Mouse (Mus musculus): ENCODE results near the gene Vmn1r80. TPM values are rescaled to one million over a fixed set of nuclear protein-coding genes. Genes with fewer than 3 reads are reported as not detected.

Vmn1r80 gene
- polyA plus RNA-seq (2014; fragmentation: Illumina TruSeq; extraction: RNeasy Lipid Tissue Mini Kit (QIAGEN cat#74804); ENCODE audit: insufficient read depth, low read depth, low replicate concordance) = not detected

DNA sequence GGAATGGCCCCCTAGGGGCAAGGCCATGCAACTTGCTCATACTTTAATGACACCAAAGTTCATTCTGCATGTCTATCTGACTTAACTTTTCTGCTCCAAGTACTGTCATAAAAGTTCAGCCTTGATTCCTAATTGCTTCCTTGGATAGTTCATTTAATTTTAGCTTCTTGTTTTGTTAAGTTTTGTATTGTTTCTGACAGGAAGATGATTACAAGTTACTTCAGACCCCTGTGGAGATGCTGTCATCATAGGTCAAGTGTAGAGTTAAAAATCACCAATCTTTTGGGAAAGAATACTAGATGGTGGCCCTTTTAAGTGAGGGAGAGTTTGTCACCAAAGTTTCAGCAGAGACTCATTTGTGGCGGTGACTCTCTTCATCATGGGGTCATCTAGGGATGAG, at the start of gene Vmn1r80:
Gene Vmn1r80 (plus strand): TSS at position 301 of the 400 bp plus-strand sequence.

DNA sequence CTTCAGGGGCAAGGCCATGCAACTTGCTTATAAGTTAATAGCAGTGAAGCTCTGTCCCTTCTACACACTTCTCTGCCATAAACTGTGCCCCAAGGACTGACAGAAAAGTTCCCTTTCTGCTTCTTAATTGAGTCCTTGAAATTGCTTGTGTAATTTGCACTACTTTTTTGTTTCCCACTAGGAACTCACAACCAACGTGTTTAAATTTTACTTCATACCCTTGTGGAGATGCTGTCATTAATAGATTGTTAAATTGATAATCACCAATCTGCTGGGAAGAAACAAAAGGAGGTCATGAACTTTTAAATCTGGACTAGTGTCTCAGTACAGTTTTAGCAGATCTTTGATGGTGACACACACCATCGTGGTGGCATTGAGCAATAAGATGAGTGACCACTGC, 39.1 kb upstream of the Vmn1r80 start, which contains the start of gene Vmn1r78:
Gene Vmn1r78 (plus strand): TSS at position 301 of the 400 bp plus-strand sequence.

DNA sequence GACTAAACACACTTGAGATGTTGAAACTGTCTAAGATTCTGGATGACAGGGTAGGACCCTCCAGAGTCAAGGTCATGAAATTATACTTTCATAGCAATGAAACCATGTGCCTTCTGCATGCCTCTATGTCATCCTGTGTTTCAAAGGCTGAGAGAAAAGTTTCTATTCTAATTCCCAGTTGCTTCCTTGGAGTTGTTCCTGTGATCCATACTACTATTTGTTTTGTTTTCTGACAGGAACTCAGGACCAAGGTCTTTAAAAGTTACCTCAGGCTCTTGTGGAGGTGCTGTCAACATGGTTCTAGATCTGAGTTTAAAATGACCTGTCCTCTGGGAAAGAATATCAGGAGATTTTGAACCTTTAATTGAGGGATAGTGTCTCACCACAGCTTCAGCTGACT, 18.1 kb upstream of the Vmn1r80 start, which contains the start of gene Vmn1r79:
Gene Vmn1r79 (plus strand): TSS at position 301 of the 400 bp plus-strand sequence.

Other genes starting within 250 kb of the Vmn1r80 start
- not detected for gene Vmn1r77, start 152.5 kb upstream of the Vmn1r80 start, polyA plus RNA-seq (2014; fragmentation: Illumina TruSeq; extraction: RNeasy Lipid Tissue Mini Kit (QIAGEN cat#74804); ENCODE audit: insufficient read depth, low read depth, low replicate concordance)
- not detected for gene Vmn1r78, start 39.0 kb upstream of the Vmn1r80 start, polyA plus RNA-seq (2014; fragmentation: Illumina TruSeq; extraction: RNeasy Lipid Tissue Mini Kit (QIAGEN cat#74804); ENCODE audit: insufficient read depth, low read depth, low replicate concordance)
- not detected for gene Vmn1r79, start 18.0 kb upstream of the Vmn1r80 start, polyA plus RNA-seq (2014; fragmentation: Illumina TruSeq; extraction: RNeasy Lipid Tissue Mini Kit (QIAGEN cat#74804); ENCODE audit: insufficient read depth, low read depth, low replicate concordance)
- not detected for gene Vmn1r81, start 79.0 kb downstream of the Vmn1r80 start, polyA plus RNA-seq (2014; fragmentation: Illumina TruSeq; extraction: RNeasy Lipid Tissue Mini Kit (QIAGEN cat#74804); ENCODE audit: insufficient read depth, low read depth, low replicate concordance)
- not detected for gene Vmn1r82, start 111.1 kb downstream of the Vmn1r80 start, polyA plus RNA-seq (2014; fragmentation: Illumina TruSeq; extraction: RNeasy Lipid Tissue Mini Kit (QIAGEN cat#74804); ENCODE audit: insufficient read depth, low read depth, low replicate concordance)
- not detected for gene Vmn1r83, start 140.2 kb downstream of the Vmn1r80 start, polyA plus RNA-seq (2014; fragmentation: Illumina TruSeq; extraction: RNeasy Lipid Tissue Mini Kit (QIAGEN cat#74804); ENCODE audit: insufficient read depth, low read depth, low replicate concordance)
- not detected for gene Vmn1r84, start 180.0 kb downstream of the Vmn1r80 start, polyA plus RNA-seq (2014; fragmentation: Illumina TruSeq; extraction: RNeasy Lipid Tissue Mini Kit (QIAGEN cat#74804); ENCODE audit: insufficient read depth, low read depth, low replicate concordance)
- gene Zfp551, start 233.5 kb downstream of the Vmn1r80 start, polyA plus RNA-seq (2014; fragmentation: Illumina TruSeq; extraction: RNeasy Lipid Tissue Mini Kit (QIAGEN cat#74804); ENCODE audit: insufficient read depth, low read depth, low replicate concordance) = 0.32 TPM